Mouse (Mus musculus): ENCODE results near the gene Serpina3f. TPM values are rescaled to one million over a fixed set of nuclear protein-coding genes. Genes with fewer than 3 reads are reported as not detected.

The Serpina3f gene
- total and polyA plus RNA-seq, 2 experiments from 2014 or later: 0.16 TPM; not detected in 1

GRCm38 (mm10) chr12:104186041-104186581 is 28.2 kb upstream of the Serpina3f start:
- 58% methylated on average over 3 of the region's 3 CpGs for WGBS
- no peak overlapping the region for H3K4me3 ChIP-seq (ENCODE audit: low read depth, low read length)
- peak; percentile 9 for DNase-seq (ENCODE audit: low spot score)
- no peak overlapping the region for H3K9ac ChIP-seq (replicated peaks; ENCODE audit: low read depth, low read length)
- no peak overlapping the region for H3K27ac ChIP-seq (ENCODE audit: low read depth)
- H3K4me1 ChIP-seq (ENCODE audit: control insufficient read depth, insufficient read depth): no peaks in the 10 kb centered on the region
- H3K27me3 ChIP-seq (ENCODE audit: control insufficient read depth, insufficient read depth, low read length): peaks cover 11% of the 10 kb centered on the region; the same call in 1 of the 2 replicates
- no peak overlapping the region for H3K4me2 ChIP-seq (ENCODE audit: low read depth, low read length)
- ATAC-seq (ENCODE audit: insufficient read depth, low read depth): peak; percentile 79
- H3K9me3 ChIP-seq (replicated peaks; ENCODE audit: control insufficient read depth, low read length): no peaks in the 10 kb centered on the region
- no peak for TF ChIP-seq CTCF (IDR thresholded peaks at IDR 0.05; ENCODE audit: low read depth)
- TF ChIP-seq EP300 (IDR thresholded peaks at IDR 0.05; ENCODE audit: low read depth): no peak
- no peaks in the 10 kb centered on the region for H3K36me3 ChIP-seq (replicated peaks; ENCODE audit: control insufficient read depth, insufficient read depth, low read length)

DNA sequence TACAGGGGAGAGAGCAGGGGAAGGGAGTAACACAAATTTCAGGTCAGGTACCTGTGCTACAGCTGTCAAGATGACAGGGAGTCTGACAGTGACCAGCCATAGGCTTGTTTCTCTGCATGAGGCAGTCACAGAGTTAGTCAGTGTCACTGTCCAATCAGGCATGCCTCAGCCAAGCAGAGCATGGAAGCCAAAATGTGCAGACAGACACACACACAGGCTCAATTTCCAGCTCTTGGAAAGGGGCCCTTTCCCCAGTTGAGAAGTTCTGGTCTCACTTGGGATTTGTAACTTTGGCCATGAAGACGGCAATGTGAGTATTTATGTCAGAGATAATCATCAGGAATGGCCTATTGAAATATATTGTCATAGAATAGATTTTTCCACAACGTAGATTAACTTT is 25.1 kb upstream of the Serpina3f start:
- no peaks in the 10 kb centered on the region for H3K27me3 ChIP-seq (ENCODE audit: control insufficient read depth, insufficient read depth, low read length)
- no peak for DNase-seq (ENCODE audit: low spot score)
- ATAC-seq (ENCODE audit: insufficient read depth, low read depth): no peak
- H3K4me1 ChIP-seq (ENCODE audit: control insufficient read depth, insufficient read depth): no peaks in the 10 kb centered on the region
- no peaks in the 10 kb centered on the region for H3K9me3 ChIP-seq (replicated peaks; ENCODE audit: control insufficient read depth, low read length)
- TF ChIP-seq CTCF (IDR thresholded peaks at IDR 0.05; ENCODE audit: low read depth): no peak
- TF ChIP-seq EP300 (IDR thresholded peaks at IDR 0.05; ENCODE audit: low read depth): no peak
- no peak overlapping the region for H3K4me3 ChIP-seq (ENCODE audit: low read depth, low read length)
- H3K27ac ChIP-seq (ENCODE audit: low read depth): no peak overlapping the region
- 59% methylated on average over 2 of the region's 2 CpGs for WGBS
- H3K9ac ChIP-seq (replicated peaks; ENCODE audit: low read depth, low read length): no peak overlapping the region
- H3K36me3 ChIP-seq (replicated peaks; ENCODE audit: control insufficient read depth, insufficient read depth, low read length): no peaks in the 10 kb centered on the region
- no peak overlapping the region for H3K4me2 ChIP-seq (ENCODE audit: low read depth, low read length)

GRCm38 (mm10) chr12:104190852-104191251 is 23.5 kb upstream of the Serpina3f start:
- no peaks in the 10 kb centered on the region for H3K4me1 ChIP-seq (ENCODE audit: control insufficient read depth, insufficient read depth)

DNA sequence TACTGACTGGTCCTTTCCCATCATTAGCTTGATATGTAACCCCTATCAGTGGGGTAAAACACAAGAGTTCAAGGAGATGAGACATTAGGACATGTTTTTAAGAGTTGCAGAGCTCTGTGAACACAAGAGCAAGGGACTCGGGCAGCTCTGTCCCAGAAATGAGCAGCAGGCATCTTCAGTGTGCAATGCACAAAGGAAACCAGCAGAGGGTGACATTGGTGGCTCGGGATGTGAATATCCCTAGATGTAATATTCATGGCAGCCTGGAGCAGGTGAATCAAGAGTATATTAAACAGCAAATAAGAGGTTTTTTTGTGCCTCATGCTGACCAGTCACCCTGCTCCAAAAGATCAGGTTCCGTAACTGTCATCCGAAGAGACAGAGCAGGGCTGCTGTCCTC is 5.2 kb upstream of the Serpina3f start:
- Histone ChIP-seq H3K36me3 (replicated peaks; ENCODE audit: control insufficient read depth, insufficient read depth, low read length) (no peaks in the 10 kb centered on the region), H3K4me1 (ENCODE audit: control insufficient read depth, insufficient read depth) (no peaks in the 10 kb centered on the region), H3K27ac (ENCODE audit: low read depth) (no peak overlapping the region), H3K4me3 (ENCODE audit: low read depth, low read length) (no peak overlapping the region), H3K9me3 (replicated peaks; ENCODE audit: control insufficient read depth, low read length) (no peaks in the 10 kb centered on the region), H3K27me3 (ENCODE audit: control insufficient read depth, insufficient read depth, low read length) (no peaks in the 10 kb centered on the region), H3K9ac (replicated peaks; ENCODE audit: low read depth, low read length) (no peak overlapping the region), H3K4me2 (ENCODE audit: low read depth, low read length) (no peak overlapping the region)
- DNase-seq (ENCODE audit: low spot score): no peak
- 72% methylated on average over 4 of the region's 4 CpGs for WGBS
- no peak for TF ChIP-seq EP300 (IDR thresholded peaks at IDR 0.05; ENCODE audit: low read depth)
- peak; percentile 15; the same call in 1 of the 2 replicates for TF ChIP-seq CTCF (IDR thresholded peaks at IDR 0.05; ENCODE audit: low read depth)
- ATAC-seq (ENCODE audit: insufficient read depth, low read depth): no peak

More at GRCm38 (mm10) chr12:104190852-104191251, 23.5 kb upstream of the Serpina3f start:
- TF ChIP-seq EP300 (IDR thresholded peaks at IDR 0.05; ENCODE audit: low read depth) (no peak), CTCF (IDR thresholded peaks at IDR 0.05; ENCODE audit: low read depth) (no peak)
- no peak overlapping the region for H3K27ac ChIP-seq (ENCODE audit: low read depth)
- no peak overlapping the region for H3K4me3 ChIP-seq (ENCODE audit: low read depth, low read length)
- ATAC-seq (ENCODE audit: insufficient read depth, low read depth) (no peak), DNase-seq (ENCODE audit: low spot score) (no peak)
- no peaks in the 10 kb centered on the region for H3K36me3 ChIP-seq (replicated peaks; ENCODE audit: control insufficient read depth, insufficient read depth, low read length)
- H3K27me3 ChIP-seq (ENCODE audit: control insufficient read depth, insufficient read depth, low read length): no peaks in the 10 kb centered on the region
- H3K9me3 ChIP-seq (replicated peaks; ENCODE audit: control insufficient read depth, low read length): no peaks in the 10 kb centered on the region
- H3K9ac ChIP-seq (replicated peaks; ENCODE audit: low read depth, low read length): no peak overlapping the region
- H3K4me2 ChIP-seq (ENCODE audit: low read depth, low read length): no peak overlapping the region

DNA sequence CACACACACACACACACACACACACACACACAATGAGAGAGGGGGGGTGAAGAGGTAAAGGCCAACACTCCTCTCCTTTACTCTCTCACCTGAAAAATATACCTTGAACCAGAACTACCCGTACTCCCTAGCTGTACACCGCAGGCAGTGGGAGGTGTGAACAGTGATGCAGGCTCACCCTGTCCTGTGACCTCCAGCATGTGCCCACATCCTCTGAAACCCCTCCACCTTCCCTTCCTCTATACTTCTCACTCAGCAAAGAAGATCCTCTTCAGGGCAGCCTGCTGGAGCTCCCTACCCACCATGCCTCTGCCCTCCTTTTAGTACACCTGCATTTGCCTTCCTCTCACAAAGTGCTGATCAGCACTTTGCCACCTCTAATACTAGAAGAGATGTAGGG is 4.5 kb upstream of the Serpina3f start:
- Histone ChIP-seq H3K36me3 (replicated peaks; ENCODE audit: control insufficient read depth, insufficient read depth, low read length) (no peaks in the 10 kb centered on the region), H3K27me3 (ENCODE audit: control insufficient read depth, insufficient read depth, low read length) (no peaks in the 10 kb centered on the region), H3K9me3 (replicated peaks; ENCODE audit: control insufficient read depth, low read length) (no peaks in the 10 kb centered on the region), H3K27ac (ENCODE audit: low read depth) (no peak overlapping the region), H3K4me2 (ENCODE audit: low read depth, low read length) (no peak overlapping the region), H3K9ac (replicated peaks; ENCODE audit: low read depth, low read length) (no peak overlapping the region), H3K4me1 (ENCODE audit: control insufficient read depth, insufficient read depth) (no peaks in the 10 kb centered on the region), H3K4me3 (ENCODE audit: low read depth, low read length) (no peak overlapping the region)
- no peak for TF ChIP-seq EP300 (IDR thresholded peaks at IDR 0.05; ENCODE audit: low read depth)
- no peak for TF ChIP-seq CTCF (IDR thresholded peaks at IDR 0.05; ENCODE audit: low read depth)
- ATAC-seq (ENCODE audit: insufficient read depth, low read depth): no peak
- no peak for DNase-seq (ENCODE audit: low spot score)
- WGBS: 82% methylated on average over 2 of the region's 2 CpGs
